10 mouse cellular contexts compared by ENCODE assay signal in the genomic region with DNA sequence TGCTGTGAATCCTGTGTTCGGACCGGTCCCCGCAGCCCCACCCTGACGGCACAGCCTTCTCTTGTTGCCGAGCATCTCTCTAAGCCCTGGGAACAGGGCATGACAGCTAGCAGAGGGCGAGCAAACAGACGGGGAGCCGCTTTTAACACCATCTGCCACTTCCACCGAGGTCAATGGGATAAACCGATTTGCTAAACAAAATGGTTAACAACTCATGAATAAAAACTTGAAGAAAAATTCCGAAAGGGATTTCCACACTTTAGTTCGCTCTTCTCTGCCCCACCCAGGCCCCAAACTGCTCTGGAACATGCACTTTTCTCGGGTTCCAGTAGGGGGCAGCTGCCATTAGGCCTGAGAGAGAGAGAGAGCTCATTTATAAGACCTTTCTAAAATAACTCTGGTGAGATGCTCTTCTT.
A peak's percentile ranks its signal among the peaks of the same experiment; 100 is the strongest.
DNase-seq lines count a peak whose midpoint lies in the region; ATAC-seq and TF ChIP-seq lines count a peak whose summit lies in the region.
"Had no signal": no experiment of that assay in that cellular context is flagged by ENCODE, and none has a peak within 500 bp of the region (broad histone marks: within the 10 kb centered on the region; RNA-seq: fewer than 3 reads in every experiment).

No protein-coding gene starts in this region.

- H3K9ac ChIP-seq in lung, postnatal 0 days (replicated peaks; ENCODE audit: low read depth): no peak overlapping the region
- no peak overlapping the region for H3K9ac ChIP-seq in forebrain, embryonic 13.5 days
- H3K9ac ChIP-seq: limb, embryonic 13.5 days had no signal

- H3K4me3 ChIP-seq in lung, postnatal 0 days (ENCODE audit: low read depth, low read length): no peak overlapping the region
- H3K4me3 ChIP-seq in forebrain, embryonic 13.5 days: no peak overlapping the region
- H3K4me3 ChIP-seq: erythroblast, embryonic 14.5 days; limb, embryonic 13.5 days had no signal

- peak; percentile 55 for TF ChIP-seq CTCF in lung, postnatal 0 days (IDR thresholded peaks at IDR 0.05)

- H3K4me1 ChIP-seq in lung, postnatal 0 days (ENCODE audit: insufficient read depth, low read depth, low read length): no peaks in the 10 kb centered on the region
- peaks cover 23% of the 10 kb centered on the region; the same call in 1 of the 2 replicates for H3K4me1 ChIP-seq in forebrain, embryonic 13.5 days
- H3K4me1 ChIP-seq: limb, embryonic 13.5 days had no signal

- ATAC-seq in frontal cortex, adult (ENCODE audit: low TSS enrichment): peak; percentile 80
- no peak for ATAC-seq in lung, postnatal 0 days
- ATAC-seq in forebrain, embryonic 13.5 days: peak; percentile 89
- no peak for ATAC-seq in activated CD4-positive, CD25-positive, alpha-beta regulatory T cell, adult 4 months

- no peak overlapping the region for H3K4me2 ChIP-seq in lung, postnatal 0 days (replicated peaks; ENCODE audit: low read depth, low read length)
- H3K4me2 ChIP-seq in forebrain, embryonic 13.5 days: peak overlapping the region; percentile 31; the same call in 1 of the 2 replicates
- H3K4me2 ChIP-seq: limb, embryonic 13.5 days had no signal

- no peak for TF ChIP-seq EP300 in lung, postnatal 0 days (IDR thresholded peaks at IDR 0.05)

- no peaks in the 10 kb centered on the region for H3K36me3 ChIP-seq in lung, postnatal 0 days (ENCODE audit: insufficient read depth, low read length)
- H3K36me3 ChIP-seq in forebrain, embryonic 13.5 days (ENCODE audit: poor library complexity, severe bottlenecking): no peaks in the 10 kb centered on the region
- H3K36me3 ChIP-seq: limb, embryonic 13.5 days had no signal

- 18% methylated on average over 13 of the region's 13 CpGs for WGBS in lung, postnatal 0 days
- 6% methylated on average over 13 of the region's 13 CpGs for WGBS in forebrain, embryonic 13.5 days

- no peak overlapping the region for H3K27ac ChIP-seq in lung, postnatal 0 days (ENCODE audit: low read length)
- peak overlapping the region; percentile 31; the same call in 1 of the 2 replicates for H3K27ac ChIP-seq in forebrain, embryonic 13.5 days
- H3K27ac ChIP-seq: limb, embryonic 13.5 days had no signal

- no peaks in the 10 kb centered on the region for H3K27me3 ChIP-seq in lung, postnatal 0 days (replicated peaks; ENCODE audit: insufficient read depth, low read length)
- H3K27me3 ChIP-seq in forebrain, embryonic 13.5 days: 0 out of 2 replicates have a peak, but pooled peaks cover 3% of the 10 kb centered on the region

- DNase-seq in frontal cortex, postnatal 14 days (ENCODE audit: low spot score in 2 of 2): no peak
- peak; percentile 6 for DNase-seq in lung, postnatal 0 days (ENCODE audit: low spot score)
- DNase-seq in lung, postnatal 25 days (ENCODE audit: low spot score): no peak
- peak; percentile 45 for DNase-seq in mesoderm, embryonic 11.5 days (ENCODE audit: low read depth, low spot score)
- no peak for DNase-seq in left cerebral cortex, adult 11 months (ENCODE audit: low spot score)

- H3K9me3 ChIP-seq in lung, postnatal 0 days (ENCODE audit: low read length): no peaks in the 10 kb centered on the region
- H3K9me3 ChIP-seq in forebrain, embryonic 13.5 days (replicated peaks): no peaks in the 10 kb centered on the region
- H3K9me3 ChIP-seq: limb, embryonic 13.5 days had no signal

Comparison
In these comparisons a context has a peak if more than half of its experiments do, and no peak if none do; other contexts are left out.
1. DNase-seq: peak in lung, postnatal 0 days (single experiment) and mesoderm, embryonic 11.5 days (single experiment); none in frontal cortex, postnatal 14 days (0 of 2), lung, postnatal 25 days (single experiment) and left cerebral cortex, adult 11 months (single experiment).
2. ATAC-seq: peak in frontal cortex, adult (single experiment) and forebrain, embryonic 13.5 days (single experiment); none in lung, postnatal 0 days (single experiment) and activated CD4-positive, CD25-positive, alpha-beta regulatory T cell, adult 4 months (single experiment).